Mouse (Mus musculus) frontal cortex, postnatal 14 days (tissue): ENCODE data around the gene Wipf3.

ENCODE experiments used
- DNase-seq, 2 experiments: peaks; one replicate each; pipeline ENCODE4 v3.0.0; 2022; ENCODE audit warnings: low spot score in 2 of 2

Gene Wipf3

DNA sequence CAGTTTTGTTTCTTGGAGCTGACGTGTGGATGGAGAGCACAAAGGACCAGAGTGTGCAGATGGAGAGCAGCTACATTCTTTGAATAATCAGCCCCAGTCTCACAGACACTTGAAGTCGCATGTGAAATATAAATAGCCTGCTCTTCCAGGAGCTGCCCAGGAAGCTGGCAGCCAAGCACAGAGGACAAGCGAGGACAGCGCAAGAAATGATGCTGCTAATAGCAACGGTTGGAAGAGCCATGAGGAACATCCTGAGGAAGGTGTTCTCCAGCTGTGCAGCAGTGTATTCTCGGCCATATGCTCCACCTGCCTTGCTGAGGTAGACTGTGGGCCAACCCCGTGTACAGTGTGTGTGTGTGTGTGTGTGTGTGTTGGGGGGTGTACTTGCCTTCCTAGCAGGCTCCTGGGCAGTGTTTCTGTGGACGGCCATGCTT lies 101.7 kb downstream of the Wipf3 start:
- no peak for DNase-seq

DNA sequence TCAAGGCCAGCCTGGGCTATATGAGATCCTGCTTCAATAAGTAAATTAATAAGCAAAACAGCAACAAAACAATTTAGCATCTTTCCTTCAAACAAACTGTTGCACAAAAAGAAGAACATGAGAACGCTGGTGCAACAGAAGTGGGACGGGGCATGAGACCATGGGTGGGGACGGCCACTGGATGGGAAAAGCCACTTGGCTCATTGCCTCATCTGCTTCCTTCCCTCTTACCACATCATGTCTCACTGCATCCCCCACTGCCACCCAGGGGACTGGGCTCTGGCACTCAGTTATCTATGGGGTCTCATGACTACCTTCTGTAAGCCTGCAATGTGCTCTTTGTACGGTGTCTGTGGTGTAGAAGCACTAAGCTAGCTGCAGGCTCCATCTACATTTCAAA lies 106.1 kb downstream of the Wipf3 start:
- DNase-seq: no peak

GRCm38 (mm10) chr6:54537053-54537452 lies 107.7 kb downstream of the Wipf3 start:
- no peak for DNase-seq

DNA sequence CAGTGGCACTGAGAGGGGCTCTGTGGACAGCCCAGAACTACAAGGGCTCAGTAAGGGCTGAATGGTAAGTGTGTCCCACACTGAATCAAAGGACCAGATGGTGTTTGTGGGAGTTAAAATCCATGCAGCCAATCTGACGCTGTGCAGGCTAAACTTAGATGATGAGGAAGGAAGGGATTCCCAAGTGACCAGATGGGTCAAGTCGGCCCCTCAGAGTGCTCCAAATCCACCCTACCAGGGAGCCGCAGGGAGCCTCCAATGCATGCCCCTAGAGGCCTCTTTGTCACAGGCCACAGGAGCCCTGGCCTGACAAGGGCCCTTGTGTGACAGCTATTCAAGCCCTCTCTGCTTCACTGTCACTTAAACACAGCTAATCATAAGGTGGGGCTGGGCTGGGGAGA lies 109.4 kb downstream of the Wipf3 start:
- DNase-seq: no peak

DNA sequence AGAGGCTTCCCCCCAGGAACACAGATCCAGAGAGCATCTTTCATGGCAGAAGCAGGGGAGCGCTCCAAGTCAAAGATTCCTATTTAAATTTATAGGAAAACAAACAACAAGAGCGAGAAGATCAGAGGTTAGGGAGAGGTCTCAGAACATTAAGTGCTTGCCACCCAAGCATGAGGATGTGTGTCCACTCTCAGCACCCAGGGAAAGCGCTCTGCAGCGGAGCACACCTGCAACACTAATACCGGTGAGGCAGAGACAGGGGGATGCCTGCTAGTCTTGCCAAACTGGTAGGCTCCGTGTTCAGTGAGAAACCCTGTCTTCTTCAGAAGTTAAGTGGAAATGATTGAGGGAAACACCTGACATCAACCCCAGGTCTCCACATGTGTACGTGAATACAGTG lies 110.0 kb downstream of the Wipf3 start:
- no peak for DNase-seq

DNA sequence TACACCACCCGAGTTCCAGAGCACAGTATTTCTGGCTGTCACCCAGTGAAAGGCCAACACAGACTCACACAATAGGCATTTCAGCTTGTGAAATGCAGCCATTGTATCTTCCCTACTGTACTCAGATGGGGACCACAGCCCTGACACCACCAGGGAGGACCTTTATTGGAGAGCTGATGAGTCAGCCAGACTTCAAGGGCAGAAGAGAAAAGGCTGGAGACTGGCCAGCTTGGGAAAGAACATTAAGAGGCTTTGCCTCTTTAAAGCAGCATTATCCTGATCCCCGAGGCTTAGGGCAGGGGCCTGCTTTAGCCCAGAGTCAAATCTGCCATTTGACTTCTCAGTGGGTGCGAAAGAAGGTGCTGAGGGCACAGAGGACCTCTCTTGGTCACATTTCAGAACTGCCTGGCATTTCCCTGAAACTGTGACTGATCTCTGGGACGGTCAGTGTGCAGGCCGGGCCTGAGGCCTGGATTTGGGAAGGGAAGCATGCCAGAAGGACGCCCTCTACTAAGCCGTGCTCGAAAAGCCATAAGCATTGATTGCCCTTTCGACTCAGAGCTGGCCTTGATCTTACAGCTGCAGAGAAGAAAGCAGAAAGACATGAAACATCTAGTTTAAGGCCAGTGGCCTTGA lies 111.0 kb downstream of the Wipf3 start:
- no peak for DNase-seq

DNA sequence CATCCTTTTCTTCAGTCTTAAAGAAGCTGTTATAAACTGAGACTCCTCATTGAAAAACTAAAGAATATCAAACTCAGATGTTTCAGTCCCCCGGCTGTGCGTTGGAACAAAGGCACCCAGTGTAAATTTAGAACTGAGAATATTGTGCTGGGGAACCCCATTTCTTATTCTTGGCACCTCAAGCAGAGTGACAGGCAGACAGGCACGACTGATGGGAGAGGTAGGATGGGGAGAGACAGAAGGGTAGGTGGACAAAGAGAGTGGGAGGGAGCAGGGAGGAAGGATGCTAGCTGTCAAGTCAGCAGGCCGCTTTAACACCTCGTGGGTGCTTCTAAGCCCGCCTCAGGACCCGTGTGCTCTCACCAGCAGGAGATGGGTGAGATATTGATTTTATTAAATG lies 113.4 kb downstream of the Wipf3 start:
- no peak for DNase-seq

GRCm38 (mm10) chr6:54543646-54544045 lies 114.2 kb downstream of the Wipf3 start:
- no peak for DNase-seq

DNA sequence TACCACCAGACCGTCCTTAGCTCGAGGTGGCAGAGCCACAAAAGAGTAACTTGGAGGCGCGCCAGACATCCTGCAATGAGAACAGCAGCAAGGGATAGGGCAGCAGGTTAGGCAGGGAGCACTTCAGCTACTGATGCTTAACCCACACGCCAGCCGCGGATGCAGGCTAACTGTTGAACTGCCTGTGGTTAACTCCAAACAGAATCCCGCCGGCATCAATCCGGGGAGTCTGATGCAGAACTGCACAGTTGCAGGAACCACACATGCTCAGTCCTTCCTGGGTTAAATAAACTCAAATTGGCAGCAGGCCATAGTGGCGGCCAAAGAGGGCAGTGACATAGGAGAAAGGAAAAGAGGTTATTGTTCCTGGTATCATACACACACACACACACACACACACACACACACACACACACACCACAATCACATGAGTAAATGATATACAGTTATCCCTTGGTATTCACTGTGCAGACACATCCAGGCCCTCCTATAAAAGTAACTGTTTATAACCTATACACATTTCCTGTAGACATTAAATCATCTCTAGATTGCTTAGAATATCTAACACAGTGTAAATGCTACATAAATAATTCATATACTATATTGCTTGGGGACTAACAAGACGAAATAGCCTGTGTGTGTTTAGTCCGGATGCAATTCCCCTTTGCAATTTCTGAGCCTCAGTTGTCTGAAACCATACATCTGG lies 119.1 kb downstream of the Wipf3 start:
- DNase-seq: no peak

GRCm38 (mm10) chr6:54549311-54549710 lies 119.9 kb downstream of the Wipf3 start:
- no peak for DNase-seq

DNA sequence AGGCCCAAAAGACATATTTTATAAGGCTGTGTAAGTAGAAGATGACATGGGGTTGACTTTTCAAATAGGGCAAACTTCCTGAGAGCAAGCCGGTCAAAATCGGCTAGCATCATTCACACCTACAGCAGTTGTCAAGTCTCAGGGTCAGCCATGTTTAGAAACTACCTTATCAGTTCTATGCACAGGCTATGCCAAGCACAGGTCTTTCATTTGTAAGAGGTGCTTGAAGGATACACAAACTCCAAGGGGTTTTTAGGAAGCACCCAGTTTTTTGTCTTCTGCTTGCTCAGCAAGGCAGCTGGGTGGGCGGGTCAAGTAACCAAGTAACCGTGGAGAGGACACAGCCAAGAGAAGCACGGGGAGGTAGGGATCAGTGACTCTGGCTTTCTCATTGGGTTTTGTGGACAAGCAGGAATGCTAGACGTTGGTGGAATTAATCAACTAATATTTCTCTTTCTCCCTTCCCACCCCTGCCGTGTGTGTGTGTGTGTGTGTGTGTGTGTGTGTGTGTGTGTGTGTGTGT lies 121.5 kb downstream of the Wipf3 start:
- no peak for DNase-seq

DNA sequence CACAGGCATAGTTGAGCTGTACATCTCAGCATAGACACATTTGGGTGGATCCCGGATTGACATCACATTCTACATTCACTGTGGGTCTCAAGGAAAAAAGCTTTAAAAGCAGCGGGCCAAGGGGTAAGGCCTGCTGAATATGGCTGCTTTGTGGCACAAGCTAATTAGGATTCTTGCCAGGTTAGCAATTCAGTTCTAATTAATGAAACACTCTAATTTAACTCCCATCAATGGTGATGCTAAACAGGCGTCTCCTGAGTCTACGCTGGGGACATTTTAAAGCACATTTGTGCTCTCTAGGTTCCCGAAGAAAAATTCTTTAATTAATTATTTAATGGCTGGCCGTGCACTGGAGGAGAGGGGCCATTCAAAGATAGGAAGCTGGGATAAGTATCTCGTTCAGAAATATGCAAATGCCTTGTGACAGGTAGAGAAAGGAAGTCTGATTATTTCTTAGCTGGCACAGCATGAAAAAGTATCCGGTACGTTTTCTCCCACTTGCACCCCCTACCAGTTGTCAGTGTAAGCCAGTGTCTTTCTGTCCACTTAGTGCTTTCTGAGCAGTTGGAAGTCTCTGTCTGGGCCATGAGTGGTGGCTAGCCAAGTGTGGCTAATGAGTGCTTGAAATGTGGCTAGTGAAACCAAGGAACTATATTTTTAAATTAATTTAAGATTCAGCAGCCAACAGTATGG lies 123.5 kb downstream of the Wipf3 start:
- DNase-seq: no peak
